Mouse (Mus musculus) heart, adult 9 months (tissue): ENCODE measurements around the gene Polr2i.
A peak's percentile ranks its signal among the peaks of the same experiment; 100 is the strongest.
"Not testable (repeated sequence)": the region's sequence is repeated elsewhere in the genome, so short reads cannot be mapped to it uniquely, and the experiment has no call there.

Experiments
- DNase-seq, 2 experiments: peaks; one replicate each; pipeline ENCODE4 v3.0.0; 2022; ENCODE audit warnings: low spot score in 2 of 2

The Polr2i gene

DNA sequence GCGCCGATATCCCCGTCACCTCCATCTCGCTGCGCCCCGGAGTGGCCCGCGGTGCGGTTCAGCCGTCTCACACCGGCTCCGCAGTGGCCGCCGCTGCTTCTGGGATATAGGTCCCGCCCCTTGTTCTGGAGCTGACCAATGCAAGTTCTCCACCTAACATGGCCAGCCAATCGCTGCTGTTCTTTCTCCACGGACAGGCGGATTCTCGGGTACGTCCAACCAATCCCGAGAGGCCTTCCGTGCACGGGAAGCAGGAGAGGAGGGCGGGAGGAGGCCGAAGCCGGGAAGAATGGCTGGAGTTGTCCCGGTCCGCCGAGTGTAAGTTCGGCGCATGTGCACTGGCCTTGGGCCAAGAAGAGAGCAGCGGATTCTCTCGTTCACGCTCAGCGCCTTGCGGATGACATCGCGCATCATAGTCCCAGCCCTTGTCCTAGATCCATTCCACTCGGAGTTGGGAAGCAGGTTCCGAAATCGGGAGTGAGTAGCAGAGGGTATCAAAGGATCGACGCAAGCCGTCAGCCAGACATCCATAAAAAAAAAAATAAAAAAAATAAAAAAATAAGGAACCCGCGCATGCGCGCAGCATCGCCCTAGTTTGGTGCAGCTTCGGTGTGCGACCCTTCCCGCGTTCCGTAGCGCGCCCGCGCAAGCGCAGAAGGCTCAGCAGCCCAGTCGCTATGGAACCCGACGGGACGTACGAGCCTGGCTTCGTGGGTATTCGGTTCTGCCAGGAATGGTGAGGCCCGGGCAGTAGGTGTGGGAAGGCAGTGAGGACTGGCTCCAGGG is at the start of gene Polr2i, which contains the start of gene Tbcb:
Gene Polr2i, plus strand, starts transcription at position 280 of the 786 bp plus-strand sequence.
Gene Tbcb, minus strand, starts transcription at position 604 of the 786 bp plus-strand sequence.
- peak; percentile 98 to 99 for DNase-seq

DNA sequence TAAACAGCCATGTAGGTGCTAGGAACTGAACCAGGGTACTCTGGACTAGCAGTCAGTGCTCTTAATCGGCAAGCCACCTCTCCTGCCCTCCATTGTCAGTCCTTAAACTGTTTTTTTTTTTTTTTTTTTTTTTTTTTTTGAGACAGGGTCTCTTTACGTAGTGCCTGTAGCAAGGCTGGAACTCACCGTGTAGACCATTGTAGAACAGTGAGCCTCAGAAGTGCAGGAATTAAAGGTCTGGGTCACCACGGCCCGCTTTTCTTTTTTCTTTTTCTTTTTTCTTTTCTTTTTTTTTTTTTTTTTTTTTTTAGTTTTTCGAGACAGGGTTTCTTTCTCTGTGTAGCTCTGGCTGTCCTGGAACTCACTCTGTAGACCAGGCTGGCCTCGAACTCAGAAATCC is 48.6 kb upstream of the Polr2i start:
- not testable (repeated sequence) for DNase-seq

DNA sequence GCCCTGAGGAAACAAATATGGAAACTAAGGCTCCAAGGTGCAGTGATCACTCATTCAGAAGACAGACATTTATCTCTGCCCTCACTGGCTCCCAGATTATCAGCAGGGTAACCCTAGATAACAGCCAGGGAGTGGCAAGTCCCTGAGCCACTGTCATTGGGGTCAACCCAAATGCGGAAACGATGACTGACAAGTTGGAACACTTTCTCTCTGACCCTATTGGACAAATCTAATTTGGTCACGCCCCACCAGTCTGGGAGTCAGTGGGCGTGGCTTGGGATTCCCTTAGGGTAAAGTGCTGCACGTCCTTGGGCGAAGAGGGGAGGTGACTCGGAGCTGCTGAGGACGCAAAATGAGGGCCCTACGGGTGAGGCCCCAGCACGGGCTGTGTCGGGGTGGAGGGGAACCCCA is 47.9 kb upstream of the Polr2i start, which contains the start of gene Cox7a1:
Gene Cox7a1, plus strand, starts transcription at position 266 of the 411 bp plus-strand sequence.
- peak; percentile 96 to 97 for DNase-seq

DNA sequence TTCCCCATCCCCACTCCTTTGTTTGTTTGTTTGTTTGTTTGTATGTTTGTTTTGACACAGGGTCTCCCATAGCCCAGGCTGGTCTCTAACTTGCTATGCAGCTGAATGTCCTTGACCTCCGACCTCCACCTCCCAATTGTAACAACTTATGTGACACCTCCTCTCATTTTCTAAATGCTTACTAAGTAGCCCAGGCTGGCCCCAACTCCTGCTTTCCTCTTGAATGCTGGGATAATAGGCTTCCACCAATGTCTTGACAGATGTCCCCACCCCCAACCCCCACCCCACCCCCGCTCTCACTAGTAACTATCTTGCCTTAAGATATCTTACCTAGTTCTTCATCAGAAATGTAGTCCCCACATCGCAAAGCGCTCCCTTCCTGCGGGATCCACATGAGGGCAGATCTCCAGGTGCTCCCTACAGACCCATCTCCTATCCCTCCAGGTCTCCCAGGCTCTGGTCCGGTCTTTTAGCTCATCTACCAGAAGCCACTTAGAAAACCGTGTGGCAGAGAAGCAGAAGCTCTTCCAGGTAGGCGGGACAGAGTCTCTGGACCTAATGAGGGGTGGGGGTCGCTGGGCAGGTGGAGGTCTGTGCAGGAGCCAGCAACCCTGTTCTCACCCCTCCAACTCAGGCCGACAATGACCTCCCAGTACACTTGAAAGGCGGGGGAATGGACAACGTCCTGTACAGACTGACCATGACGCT is 47.0 kb upstream of the Polr2i start:
- no peak for DNase-seq

DNA sequence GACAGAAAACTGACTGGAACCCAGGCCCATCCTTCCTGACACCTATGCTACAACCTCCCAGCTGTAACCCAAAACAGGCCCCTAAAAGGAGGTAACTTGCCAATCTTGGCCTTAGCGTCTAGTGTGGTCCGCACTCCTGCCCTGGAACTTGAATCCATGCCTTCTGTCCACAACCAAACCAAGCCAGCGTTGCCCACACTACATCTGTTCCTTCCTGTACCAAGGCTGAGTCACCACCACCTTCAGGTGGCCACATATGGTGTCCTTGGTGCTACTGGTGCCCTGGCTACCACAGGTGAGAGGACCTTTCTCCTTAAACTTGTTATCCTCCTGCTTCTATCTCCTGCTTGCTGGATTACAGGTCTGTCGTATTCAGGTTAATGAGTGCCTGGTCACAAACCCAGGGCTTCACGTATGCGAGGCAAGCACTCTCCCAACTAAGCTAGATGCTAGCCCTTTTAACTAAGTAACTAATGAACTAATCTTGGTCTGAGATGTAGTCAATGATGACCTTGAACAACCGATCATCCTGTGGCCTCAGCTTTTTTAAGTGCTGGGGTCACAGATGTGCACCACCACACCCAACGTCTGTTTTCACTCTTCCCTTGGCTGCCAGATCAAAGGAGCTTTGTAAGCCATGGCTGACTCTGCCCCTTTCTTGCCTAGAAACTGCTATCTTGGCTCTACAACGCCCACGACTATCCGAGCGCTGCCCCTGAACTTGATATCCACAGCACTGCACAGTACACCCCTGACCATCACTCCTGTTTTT is 43.2 kb upstream of the Polr2i start:
- no peak for DNase-seq

DNA sequence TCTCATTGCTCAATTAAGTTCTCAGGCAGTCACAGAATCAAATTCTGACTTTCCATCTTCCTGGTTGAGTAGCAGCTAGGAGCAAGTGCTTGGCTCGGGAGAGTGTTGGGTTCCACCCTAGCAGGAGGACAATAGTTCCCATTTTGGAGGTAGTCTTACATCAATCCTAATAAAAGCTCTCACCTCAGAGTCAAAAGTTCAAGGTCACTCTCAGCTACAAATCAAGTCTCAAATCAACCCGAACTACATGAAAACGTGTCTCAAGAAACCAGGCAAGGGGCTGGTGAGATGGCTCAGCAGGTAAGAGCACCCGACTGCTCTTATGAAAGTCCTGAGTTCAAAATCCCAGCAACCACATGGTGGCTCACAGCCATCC is 42.6 kb upstream of the Polr2i start:
- no peak for DNase-seq

DNA sequence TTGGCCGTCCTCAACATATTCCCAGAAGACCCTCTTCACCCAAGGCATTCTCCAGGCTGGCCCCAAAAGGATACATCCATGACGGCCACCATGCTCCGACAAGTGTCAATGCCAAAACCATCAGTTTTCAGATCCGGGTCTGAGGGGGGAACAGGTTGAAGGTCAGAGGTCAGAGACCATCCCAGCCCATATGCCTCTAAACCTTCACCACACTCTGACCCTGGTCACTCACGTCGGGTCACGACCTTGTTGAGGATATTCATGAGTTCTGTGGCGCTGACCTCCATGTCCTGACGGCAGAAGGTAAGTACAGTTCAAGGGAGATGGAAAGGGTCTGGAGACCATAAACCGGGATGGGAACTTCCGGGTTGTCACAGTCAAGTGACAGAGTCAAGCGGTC is 39.7 kb upstream of the Polr2i start:
- no peak for DNase-seq

DNA sequence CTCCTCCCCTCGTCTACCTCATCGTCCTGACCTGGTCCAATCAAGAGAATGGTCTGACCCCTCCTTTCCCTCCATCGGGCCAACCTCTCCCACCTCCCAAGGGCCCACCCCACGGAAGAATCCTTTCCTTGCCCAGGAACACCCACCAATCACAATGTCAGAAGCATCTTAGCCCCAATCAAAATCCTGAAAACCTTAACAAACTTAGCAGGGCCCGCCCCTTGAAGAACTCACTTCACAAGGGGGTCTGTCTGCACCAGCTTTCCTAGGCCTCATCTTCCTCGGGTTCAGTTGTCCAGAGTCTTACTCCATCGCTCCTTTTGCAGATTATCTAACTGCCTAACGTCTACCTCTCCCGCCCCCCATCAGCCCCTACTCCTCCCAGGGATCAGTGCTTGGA is 38.7 kb upstream of the Polr2i start:
- no peak for DNase-seq

DNA sequence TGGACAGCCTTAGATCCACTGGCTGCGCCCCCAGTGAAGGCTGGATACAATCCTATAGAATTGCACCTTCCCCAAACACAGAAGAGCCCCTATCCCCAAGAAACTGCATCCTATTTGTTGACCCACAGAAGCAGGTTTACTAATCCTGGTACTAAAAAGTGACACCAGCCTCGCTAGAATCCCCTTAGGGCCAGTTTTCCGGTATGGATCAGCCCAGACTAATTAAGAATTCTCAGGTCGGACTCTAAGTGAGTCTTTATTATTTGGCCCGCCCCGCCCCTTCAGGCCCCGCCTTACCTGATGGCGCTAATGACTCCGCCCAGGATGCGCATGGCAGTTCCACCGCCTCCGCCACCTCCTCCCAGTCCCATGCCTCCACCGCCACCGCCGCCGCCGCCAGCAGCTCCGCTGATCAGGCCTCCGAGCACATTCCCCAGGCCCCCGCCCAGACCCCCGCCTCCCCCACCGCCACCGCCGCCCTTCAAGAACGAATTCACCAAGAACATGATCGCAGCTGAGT is 38.1 kb upstream of the Polr2i start:
- peak; percentile 81 to 83 for DNase-seq

DNA sequence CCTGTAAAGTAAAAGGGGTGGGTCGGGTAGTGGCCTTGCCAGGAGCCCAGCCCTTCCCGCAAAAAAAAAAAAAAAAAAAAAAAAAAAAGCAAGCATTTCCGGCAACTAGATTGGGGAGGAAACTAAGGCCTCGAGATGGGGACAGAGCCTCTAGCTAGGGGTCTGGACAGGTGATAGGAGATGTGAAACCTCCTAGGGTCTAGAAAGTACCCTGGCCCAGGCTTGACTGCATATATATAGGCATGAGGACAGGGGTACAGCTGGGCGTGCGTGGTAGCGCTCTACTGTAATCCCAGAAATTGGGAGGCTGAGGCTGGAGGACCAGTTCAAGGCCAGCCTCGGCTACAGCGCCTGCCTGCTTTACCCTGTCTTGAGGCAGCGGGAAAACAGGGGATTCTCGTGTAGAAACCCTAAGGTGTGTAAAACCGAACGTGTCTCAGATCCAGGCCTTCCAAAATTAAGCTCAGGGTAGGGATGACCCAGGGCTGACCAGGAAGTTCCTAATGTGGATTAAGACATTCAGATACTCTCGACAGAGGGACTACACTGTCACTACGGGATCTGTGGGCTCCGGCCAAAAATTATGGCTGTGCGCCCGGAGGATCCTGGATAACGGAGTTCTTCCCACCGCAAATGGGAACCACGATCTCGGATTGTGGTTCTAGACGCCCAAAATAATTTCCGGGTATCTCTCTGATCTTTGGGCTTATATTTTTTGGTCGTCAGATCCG is 37.5 kb upstream of the Polr2i start:
- DNase-seq: peak in 1 of 2 experiments; percentile 39

DNA sequence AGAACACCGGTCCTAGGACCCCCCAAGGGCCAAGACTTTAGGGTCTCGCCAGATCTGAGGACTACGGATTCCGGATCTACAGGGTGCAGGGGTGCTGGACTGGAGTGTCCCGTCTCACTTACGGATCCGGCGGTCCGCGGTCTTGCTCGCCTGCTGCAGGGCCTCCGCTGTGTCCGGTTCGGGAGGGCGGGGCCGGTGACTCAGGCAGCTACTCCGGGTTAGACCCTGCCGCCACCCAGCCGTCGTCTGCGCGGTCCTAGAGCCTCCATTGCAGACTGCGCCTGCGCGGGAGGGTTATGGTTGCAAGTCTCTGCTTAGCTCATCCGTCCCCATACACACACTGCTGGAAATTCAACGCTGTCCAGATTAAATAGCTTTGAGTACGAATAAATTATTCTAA is 36.9 kb upstream of the Polr2i start:
- DNase-seq: peak; percentile 94 to 95

DNA sequence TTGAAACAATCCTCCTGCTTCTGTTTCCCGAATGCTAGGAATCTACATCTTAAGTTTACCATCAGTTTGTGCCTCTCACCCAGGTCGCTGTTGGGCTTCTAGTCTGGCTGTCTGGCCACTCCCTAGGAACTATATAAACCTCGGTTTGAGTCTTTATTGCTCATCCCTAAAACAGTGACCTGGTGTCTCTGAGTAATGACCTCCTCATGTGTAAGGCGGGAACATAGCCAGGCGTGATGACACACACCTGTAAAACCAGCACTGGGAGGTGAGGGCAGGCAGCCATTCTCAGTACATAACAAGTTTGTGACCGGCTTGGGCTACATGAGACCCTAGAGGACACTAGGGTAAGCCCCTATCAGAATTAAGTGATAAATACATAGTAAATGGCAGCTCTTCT is 36.3 kb upstream of the Polr2i start:
- no peak for DNase-seq

DNA sequence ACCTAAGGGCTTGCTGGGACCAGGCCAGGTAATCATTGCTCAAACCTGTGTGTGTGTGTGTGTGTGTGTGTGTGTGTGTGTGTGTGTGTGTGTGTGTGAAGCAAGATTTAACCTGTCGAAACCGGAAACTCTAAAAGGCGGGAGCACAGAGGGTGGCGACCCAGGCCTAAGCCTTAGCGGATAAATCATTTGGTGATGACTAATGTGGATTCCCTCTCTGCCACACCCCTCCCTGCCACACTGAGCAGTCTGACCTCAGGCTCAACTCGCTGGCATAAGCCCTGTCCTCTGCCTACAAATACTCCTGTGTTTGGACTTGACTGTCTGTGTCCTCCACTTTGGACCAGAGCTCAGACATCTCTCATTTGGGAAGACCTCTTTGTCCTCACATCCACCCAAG is 35.6 kb upstream of the Polr2i start:
- no peak for DNase-seq

DNA sequence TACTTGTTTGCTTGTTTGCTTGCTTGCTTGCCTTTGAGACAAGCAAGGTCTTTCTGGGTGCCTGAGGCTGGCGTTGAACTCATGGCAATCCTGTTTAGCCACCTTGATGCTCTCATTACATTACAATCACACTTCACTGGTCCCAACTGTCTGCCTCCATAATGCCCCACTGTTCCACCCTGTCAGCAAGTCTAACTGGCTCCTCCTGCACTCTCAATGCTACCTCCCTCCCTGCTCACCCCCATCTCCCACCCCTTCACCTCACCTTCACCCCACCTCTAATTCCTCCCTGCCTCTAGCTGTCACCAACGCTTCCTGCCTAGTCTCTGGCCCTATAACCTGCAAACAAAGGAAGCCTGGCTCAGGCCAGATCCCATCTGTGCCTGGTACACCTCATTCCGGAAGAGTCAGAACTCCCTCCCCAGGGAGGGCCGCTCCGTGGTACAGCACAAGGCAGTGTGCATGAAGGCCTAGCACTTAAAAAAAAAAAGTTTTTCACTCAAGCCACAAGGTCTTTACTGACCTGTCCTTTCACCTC is 34.1 kb upstream of the Polr2i start:
- DNase-seq: no peak

DNA sequence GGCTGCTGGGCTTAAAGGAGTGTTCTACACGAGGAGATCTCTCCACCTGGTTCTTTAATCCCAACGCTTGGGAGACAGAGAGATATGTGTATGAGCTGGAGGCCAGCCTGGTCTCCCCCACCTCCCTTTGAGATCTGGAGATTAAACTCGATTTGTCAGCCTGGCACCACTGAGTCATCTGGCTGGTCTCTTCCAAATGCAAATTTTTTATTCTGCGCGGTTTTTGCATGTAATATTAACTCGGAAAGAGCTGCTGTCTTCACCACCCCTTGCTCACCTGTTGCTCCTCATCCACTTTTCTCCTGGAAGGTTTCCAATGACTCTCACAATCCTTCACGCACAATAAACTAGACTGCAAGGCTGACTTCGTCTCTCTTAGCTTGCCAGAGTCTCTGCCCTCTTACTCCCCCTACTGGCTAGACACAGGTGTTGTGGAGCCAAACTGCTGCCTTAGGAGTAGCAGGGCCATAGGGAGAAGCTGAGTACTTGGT is 33.2 kb upstream of the Polr2i start, which contains the start of gene Capns1:
Gene Capns1, minus strand, starts transcription at position 331 of the 491 bp plus-strand sequence.
- DNase-seq: peak in 1 of 2 experiments; percentile 63

DNA sequence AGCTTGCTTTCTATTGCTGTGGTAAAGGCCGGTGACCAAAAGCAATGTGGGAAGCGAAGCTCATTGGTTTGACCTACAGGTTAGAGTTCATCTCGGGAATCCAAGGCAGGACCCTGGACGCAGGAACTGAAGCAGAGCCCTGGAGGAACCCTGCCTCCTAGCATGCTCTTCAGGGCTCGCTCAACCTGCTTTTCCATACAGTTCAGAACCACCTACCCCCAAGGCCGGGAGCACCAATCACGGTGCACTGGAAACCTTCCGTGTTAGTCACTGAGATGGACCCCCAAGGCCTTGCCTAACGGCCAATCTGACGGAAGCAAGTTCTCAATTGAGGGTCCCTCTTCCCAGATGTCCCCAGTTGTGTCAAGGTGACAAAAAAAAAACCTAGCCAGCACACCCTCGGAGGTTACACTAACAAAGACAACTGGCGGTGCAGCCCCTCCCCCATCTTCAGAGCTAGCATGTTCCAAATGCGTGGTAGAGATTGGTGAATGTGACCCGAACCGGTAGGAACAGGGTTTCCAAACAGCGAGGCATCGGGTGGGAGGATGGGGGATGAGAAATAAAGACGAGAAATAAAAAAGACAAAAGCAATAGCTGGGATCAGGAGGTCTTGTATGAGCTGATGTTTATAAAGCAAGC is 32.1 kb upstream of the Polr2i start:
- DNase-seq: no peak

DNA sequence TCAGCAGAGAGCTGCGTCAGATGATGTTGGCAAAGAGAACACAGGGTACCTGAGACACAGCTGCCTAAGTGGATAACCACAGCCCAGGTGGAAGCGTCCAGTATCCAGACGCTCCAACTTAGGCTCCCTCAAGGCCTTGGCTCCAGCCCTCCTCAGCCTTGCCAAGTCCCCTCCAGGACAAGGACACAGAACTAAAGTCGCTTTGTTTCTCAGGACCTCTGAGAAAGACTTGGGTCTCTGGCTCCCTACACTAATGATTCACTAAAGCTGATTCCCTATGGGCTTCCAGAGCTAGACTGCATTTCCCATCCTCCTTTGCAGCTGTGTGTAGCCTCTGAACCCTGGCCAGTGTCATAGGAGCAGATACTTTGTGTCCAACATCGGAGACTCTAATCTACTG is 31.5 kb upstream of the Polr2i start:
- DNase-seq: no peak

DNA sequence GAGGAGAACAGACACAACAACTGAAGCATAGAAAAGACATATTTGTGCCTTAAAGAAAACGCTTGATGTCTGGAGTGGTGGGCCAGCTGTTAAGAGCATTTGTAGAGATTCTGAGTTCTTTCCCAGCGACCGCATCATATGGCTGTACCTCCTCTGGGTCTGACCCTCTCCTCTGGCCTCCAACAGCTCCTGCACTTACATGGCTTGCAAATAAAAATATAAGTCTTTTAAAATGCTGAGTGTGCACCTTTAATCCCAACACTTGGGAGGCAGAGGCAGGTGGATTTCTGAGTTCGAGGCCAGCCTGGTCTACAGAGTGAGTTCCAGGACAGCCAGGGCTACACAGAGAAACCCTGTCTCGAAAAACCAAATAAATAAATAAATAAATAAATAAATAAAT is 31.1 kb upstream of the Polr2i start:
- DNase-seq: not testable (repeated sequence)

DNA sequence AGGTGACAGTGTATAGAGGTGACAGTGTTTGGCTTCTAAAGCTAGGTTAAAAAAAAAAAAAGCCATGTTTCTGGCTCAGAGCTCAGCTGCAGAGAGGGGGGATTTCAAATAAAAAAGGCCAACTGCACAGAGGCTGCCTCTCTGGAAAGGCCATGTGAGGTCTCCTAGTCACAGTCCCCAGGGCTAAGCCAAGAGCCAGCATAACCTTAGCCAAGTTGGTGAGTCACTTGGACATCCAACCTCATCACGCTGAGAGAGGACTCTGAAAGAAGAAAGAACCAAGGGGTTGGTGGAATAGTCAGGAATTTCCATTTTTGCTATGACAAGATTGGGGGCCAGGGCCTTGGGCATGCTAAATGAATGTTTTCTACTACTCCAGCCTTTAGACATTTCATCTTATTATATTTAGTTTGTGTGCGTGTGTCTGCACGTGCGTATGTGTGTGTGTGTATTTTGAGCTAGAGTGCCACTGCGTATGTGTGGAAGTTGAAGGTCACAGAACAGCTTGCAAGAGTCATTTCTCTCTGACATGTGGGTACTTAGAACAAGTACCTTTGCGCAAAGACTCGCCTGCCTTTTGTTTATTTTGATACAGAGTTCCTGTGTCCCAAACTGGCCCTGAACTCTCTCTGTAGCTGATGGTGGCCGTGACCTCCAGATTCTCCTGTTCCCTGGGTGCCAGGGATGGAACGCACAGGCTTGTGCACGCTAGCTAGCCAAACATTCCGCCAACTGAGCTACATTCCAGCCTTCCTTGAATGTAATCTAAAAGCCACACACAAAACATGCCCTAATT is 28.7 kb upstream of the Polr2i start:
- peak; percentile 84 to 87 for DNase-seq
